8 mouse cellular contexts compared by ENCODE assay signal in the genomic region with DNA sequence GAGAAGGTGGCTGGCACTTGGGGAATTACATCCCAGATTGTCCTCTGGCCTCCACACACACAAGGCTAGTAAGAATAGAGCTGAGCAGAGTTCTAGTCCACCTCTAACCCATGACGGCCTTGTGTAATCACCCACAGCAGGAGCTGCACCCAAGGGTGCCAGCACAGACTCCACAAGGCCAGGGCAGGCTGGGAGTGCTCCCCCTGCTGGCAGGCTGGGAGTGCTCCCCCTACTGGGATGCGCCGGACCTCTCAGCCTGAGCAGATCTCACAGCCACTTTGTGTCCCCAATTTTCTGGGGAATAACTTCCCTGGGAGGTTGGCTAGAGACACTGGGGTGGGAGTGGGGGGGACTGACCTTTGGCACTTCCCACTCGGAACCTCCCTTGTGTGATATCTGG.
DNase-seq lines count a peak whose midpoint lies in the region; ATAC-seq and TF ChIP-seq lines count a peak whose summit lies in the region.

No protein-coding gene starts in this region.

- ATAC-seq in forebrain, embryonic 14.5 days, result no peak
- ATAC-seq in forebrain, embryonic 15.5 days (replicated peaks), result no peak
- ATAC-seq in liver, embryonic 13.5 days (ENCODE audit: low read depth), result no peak
- no peak for ATAC-seq in stomach, postnatal 0 days (ENCODE audit: low FRiP score, low TSS enrichment)

- no peak for TF ChIP-seq EP300 in stomach, postnatal 0 days (optimal IDR thresholded peaks at IDR 0.05)

- H3K9ac ChIP-seq in forebrain, embryonic 14.5 days (ENCODE audit: low read length), result no peak overlapping the region
- no peak overlapping the region for H3K9ac ChIP-seq in forebrain, embryonic 15.5 days (replicated peaks)
- H3K9ac ChIP-seq in liver, embryonic 13.5 days, result no peak overlapping the region
- no peak overlapping the region for H3K9ac ChIP-seq in stomach, postnatal 0 days (ENCODE audit: low read length)

- no peaks in the 10 kb centered on the region for H3K4me1 ChIP-seq in forebrain, embryonic 14.5 days (ENCODE audit: control insufficient read depth, insufficient read depth, low read length)
- H3K4me1 ChIP-seq in forebrain, embryonic 15.5 days, result no peaks in the 10 kb centered on the region
- H3K4me1 ChIP-seq in liver, embryonic 13.5 days (replicated peaks), result no peaks in the 10 kb centered on the region
- H3K4me1 ChIP-seq in stomach, postnatal 0 days (replicated peaks; ENCODE audit: control insufficient read depth, insufficient read depth), result no peaks in the 10 kb centered on the region

- H3K27me3 ChIP-seq in forebrain, embryonic 14.5 days (replicated peaks; ENCODE audit: control insufficient read depth, insufficient read depth, low read length), result no peaks in the 10 kb centered on the region
- H3K27me3 ChIP-seq in forebrain, embryonic 15.5 days, result no peaks in the 10 kb centered on the region
- H3K27me3 ChIP-seq in liver, embryonic 13.5 days, result no peaks in the 10 kb centered on the region
- H3K27me3 ChIP-seq in stomach, postnatal 0 days (ENCODE audit: control insufficient read depth, insufficient read depth, low read length), result no peaks in the 10 kb centered on the region

- DNase-seq in forebrain, embryonic 14.5 days (ENCODE audit: low spot score), result peak; percentile 14
- peak; percentile 18 to 33 for DNase-seq in left cerebral cortex, postnatal 25 days (ENCODE audit: low spot score in 2 of 2)
- DNase-seq in left cerebral cortex, postnatal 4 days, result no peak
- peak; percentile 79 for DNase-seq in NIH3T3 (ENCODE audit: low read depth)
- peak; percentile 35 for DNase-seq in embryo, embryonic 10 days (ENCODE audit: low spot score)
- peak; percentile 29 for DNase-seq in liver, embryonic 13.5 days
- peak; percentile 75 for DNase-seq in stomach, postnatal 0 days (ENCODE audit: low spot score)

- H3K27ac ChIP-seq in forebrain, embryonic 14.5 days (ENCODE audit: low read depth, low read length), result no peak overlapping the region
- H3K27ac ChIP-seq in forebrain, embryonic 15.5 days (replicated peaks), result no peak overlapping the region
- no peak overlapping the region for H3K27ac ChIP-seq in liver, embryonic 13.5 days
- no peak overlapping the region for H3K27ac ChIP-seq in stomach, postnatal 0 days (replicated peaks)

- H3K9me3 ChIP-seq in forebrain, embryonic 14.5 days (replicated peaks; ENCODE audit: control insufficient read depth, low read length), result no peaks in the 10 kb centered on the region
- H3K9me3 ChIP-seq in forebrain, embryonic 15.5 days, result no peaks in the 10 kb centered on the region
- H3K9me3 ChIP-seq in liver, embryonic 13.5 days (replicated peaks), result no peaks in the 10 kb centered on the region
- no peaks in the 10 kb centered on the region for H3K9me3 ChIP-seq in stomach, postnatal 0 days (ENCODE audit: control insufficient read depth, low read length)

- 25% methylated on average over 4 of the region's 4 CpGs for WGBS in forebrain, embryonic 14.5 days
- 15% methylated on average over 4 of the region's 4 CpGs for WGBS in forebrain, embryonic 15.5 days
- 13% methylated on average over 4 of the region's 4 CpGs for WGBS in liver, embryonic 13.5 days (ENCODE audit: insufficient replicate concordance)
- WGBS in stomach, postnatal 0 days, result 20% methylated on average over 4 of the region's 4 CpGs

- H3K4me2 ChIP-seq in forebrain, embryonic 14.5 days (ENCODE audit: low read length), result no peak overlapping the region
- no peak overlapping the region for H3K4me2 ChIP-seq in forebrain, embryonic 15.5 days (replicated peaks)
- H3K4me2 ChIP-seq in liver, embryonic 13.5 days, result no peak overlapping the region
- no peak overlapping the region for H3K4me2 ChIP-seq in stomach, postnatal 0 days (replicated peaks; ENCODE audit: low read depth)

- H3K4me3 ChIP-seq in forebrain, embryonic 14.5 days (ENCODE audit: low read depth, low read length), result no peak overlapping the region
- H3K4me3 ChIP-seq in forebrain, embryonic 15.5 days, result no peak overlapping the region
- H3K4me3 ChIP-seq in liver, embryonic 13.5 days (replicated peaks), result no peak overlapping the region
- H3K4me3 ChIP-seq in stomach, postnatal 0 days (ENCODE audit: low read depth, low read length), result no peak overlapping the region

- H3K36me3 ChIP-seq in forebrain, embryonic 14.5 days (ENCODE audit: control insufficient read depth, insufficient read depth, low read length), result no peaks in the 10 kb centered on the region
- H3K36me3 ChIP-seq in forebrain, embryonic 15.5 days, result no peaks in the 10 kb centered on the region
- no peaks in the 10 kb centered on the region for H3K36me3 ChIP-seq in liver, embryonic 13.5 days
- no peaks in the 10 kb centered on the region for H3K36me3 ChIP-seq in stomach, postnatal 0 days (ENCODE audit: control insufficient read depth, insufficient read depth, low read length)

- TF ChIP-seq CTCF in stomach, postnatal 0 days (IDR thresholded peaks at IDR 0.05; ENCODE audit: low read depth), result peak; percentile 92

- intact Hi-C loops in left cerebral cortex, postnatal 25 days (cut with DNase I), result loop anchor here (5.0 kb wide), 3 partner anchors 76 to 191 kb away; no protein-coding TSS in a partner anchor
- intact Hi-C loops in left cerebral cortex, postnatal 4 days (cut with DNase I), result no loop called here
